Mouse (Mus musculus) ES-Bruce4 (cell line): Measurements from ENCODE around the gene Gm10273. TPM values are rescaled to one million over a fixed set of nuclear protein-coding genes. Genes with fewer than 3 reads are reported as not detected.
"Not testable (repeated sequence)": the region's sequence is repeated elsewhere in the genome, so short reads cannot be mapped to it uniquely, and the experiment has no call there.

Experiments
- H3K27ac ChIP-seq: 2 replicates; pipeline ENCODE4 v1.5.1; 2012; ENCODE audit warnings: low read length, inconsistent platforms; ENCODE audit not compliant: insufficient read depth
- H3K27me3 ChIP-seq: 2 replicates; pipeline ENCODE4 v1.6.1; 2012; ENCODE audit warnings: mild to moderate bottlenecking, low read length, inconsistent platforms; ENCODE audit not compliant: control insufficient read depth, poor library complexity, insufficient read depth, severe bottlenecking
- H3K36me3 ChIP-seq: 2 replicates; pipeline ENCODE4 v1.6.1; 2012; ENCODE audit warnings: inconsistent platforms, mild to moderate bottlenecking, low read length, moderate library complexity; ENCODE audit not compliant: control insufficient read depth, poor library complexity, insufficient read depth, severe bottlenecking
- H3K4me1 ChIP-seq: one replicate; pipeline ENCODE4 v1.8.1; 2011; ENCODE audit warnings: low read length; ENCODE audit not compliant: control insufficient read depth, insufficient read depth
- H3K4me3 ChIP-seq: 2 replicates; pipeline ENCODE4 v1.5.1; 2011; ENCODE audit warnings: low read depth, mild to moderate bottlenecking, low read length
- H3K9ac ChIP-seq: 2 replicates; pipeline ENCODE4 v1.6.1; 2012; ENCODE audit warnings: low read depth, mild to moderate bottlenecking, inconsistent platforms; ENCODE audit not compliant: poor library complexity, severe bottlenecking
- H3K9me3 ChIP-seq: replicated peaks from 2 replicates; pipeline ENCODE4 v1.6.1; 2012; ENCODE audit warnings: mild to moderate bottlenecking, low read length, inconsistent platforms; ENCODE audit not compliant: control insufficient read depth, poor library complexity, insufficient read depth, severe bottlenecking
- CTCF ChIP-seq: IDR thresholded peaks from one replicate; pipeline ENCODE4 v1.8.1; 2011; ENCODE audit warnings: low read depth, low read length
- EP300 ChIP-seq: IDR thresholded peaks from 2 replicates; pipeline ENCODE4 v1.6.1; 2011; ENCODE audit warnings: low read depth, low read length; ENCODE audit not compliant: insufficient read depth
- POLR2A ChIP-seq: IDR thresholded peaks from one replicate; pipeline ENCODE4 v1.8.1; 2011; ENCODE audit warnings: low read length; ENCODE audit not compliant: insufficient read depth
- polyA plus RNA-seq: library from polyadenylated mRNA; stranded (reverse); fragments of >200 nt; gene quantifications from 2 replicates; pipeline ENCODE4 v1.2.4, GENCODE M21; 2011; ENCODE audit warnings: low read depth; ENCODE audit not compliant: missing spikeins, insufficient read depth, insufficient read length

The Gm10273 gene
- polyA plus RNA-seq, 1 experiment = 49.8 TPM

- H3K36me3 ChIP-seq = no peaks in the 10 kb centered on the region
- no peak for TF ChIP-seq EP300
- TF ChIP-seq POLR2A = no peak
- TF ChIP-seq CTCF = no peak
- H3K9ac ChIP-seq = no peak overlapping the region
- H3K9me3 ChIP-seq = no peaks in the 10 kb centered on the region
- peak overlapping the region; percentile 4; the same call in 1 of the 2 replicates for H3K27ac ChIP-seq
- H3K4me1 ChIP-seq = no peaks in the 10 kb centered on the region
- no peaks in the 10 kb centered on the region for H3K27me3 ChIP-seq
- H3K4me3 ChIP-seq = no peak overlapping the region
Measured at GRCm38 (mm10) chr10:59380411-59380821, 15.0 kb upstream of the Gm10273 start.

- H3K27ac ChIP-seq, H3K36me3 ChIP-seq, H3K9me3 ChIP-seq, H3K27me3 ChIP-seq, H3K4me1 ChIP-seq, H3K9ac ChIP-seq, H3K4me3 ChIP-seq: not testable (repeated sequence)
Measured at GRCm38 (mm10) chr10:59381563-59381962, 13.9 kb upstream of the Gm10273 start.

GRCm38 (mm10) chr10:59386951-59387350 lies 8.5 kb upstream of the Gm10273 start:
- Histone ChIP-seq H3K4me1 (no peaks in the 10 kb centered on the region), H3K27me3 (no peaks in the 10 kb centered on the region), H3K4me3 (no peak overlapping the region), H3K36me3 (peaks cover 7% of the 10 kb centered on the region; the same call in 1 of the 2 replicates), H3K9me3 (peaks cover 9% of the 10 kb centered on the region), H3K9ac (no peak overlapping the region), H3K27ac (no peak overlapping the region)
- no peak for TF ChIP-seq EP300
- TF ChIP-seq CTCF = no peak
- TF ChIP-seq POLR2A = no peak

GRCm38 (mm10) chr10:59389652-59390051 lies 5.8 kb upstream of the Gm10273 start:
- peaks cover 7% of the 10 kb centered on the region; the same call in 1 of the 2 replicates for H3K36me3 ChIP-seq
- H3K27ac ChIP-seq = no peak overlapping the region
- peaks cover 9% of the 10 kb centered on the region for H3K9me3 ChIP-seq
- no peak overlapping the region for H3K9ac ChIP-seq
- no peaks in the 10 kb centered on the region for H3K27me3 ChIP-seq
- H3K4me1 ChIP-seq = no peaks in the 10 kb centered on the region
- H3K4me3 ChIP-seq = no peak overlapping the region
- TF ChIP-seq CTCF = no peak
- no peak for TF ChIP-seq EP300
- no peak for TF ChIP-seq POLR2A

DNA sequence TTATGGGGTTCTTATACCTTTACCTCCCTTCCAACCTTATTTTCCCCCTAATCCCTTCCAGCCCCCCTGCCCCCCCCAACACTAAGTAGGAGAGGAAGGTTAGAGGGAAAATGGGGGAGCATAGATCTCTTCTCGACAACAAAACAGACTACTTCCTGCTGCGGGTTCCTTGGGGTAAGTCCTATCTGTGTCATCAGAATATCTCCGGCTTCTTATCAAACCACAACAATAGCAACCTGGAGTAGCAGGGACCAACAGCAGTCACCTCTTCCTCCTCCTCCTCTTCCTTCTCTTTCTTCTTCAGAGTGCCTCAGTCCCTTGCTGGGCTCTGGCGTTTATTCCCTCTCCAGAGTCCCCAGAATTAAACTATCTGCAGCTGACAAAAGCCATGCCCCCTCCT lies 3.5 kb upstream of the Gm10273 start:
- no peak for TF ChIP-seq EP300
- no peak for TF ChIP-seq CTCF
- no peak for TF ChIP-seq POLR2A
- peaks cover 9% of the 10 kb centered on the region for H3K9me3 ChIP-seq
- peaks cover 7% of the 10 kb centered on the region; the same call in 1 of the 2 replicates for H3K36me3 ChIP-seq
- H3K9ac ChIP-seq = no peak overlapping the region
- H3K27me3 ChIP-seq = no peaks in the 10 kb centered on the region
- no peak overlapping the region for H3K4me3 ChIP-seq
- H3K4me1 ChIP-seq = no peaks in the 10 kb centered on the region
- no peak overlapping the region for H3K27ac ChIP-seq

DNA sequence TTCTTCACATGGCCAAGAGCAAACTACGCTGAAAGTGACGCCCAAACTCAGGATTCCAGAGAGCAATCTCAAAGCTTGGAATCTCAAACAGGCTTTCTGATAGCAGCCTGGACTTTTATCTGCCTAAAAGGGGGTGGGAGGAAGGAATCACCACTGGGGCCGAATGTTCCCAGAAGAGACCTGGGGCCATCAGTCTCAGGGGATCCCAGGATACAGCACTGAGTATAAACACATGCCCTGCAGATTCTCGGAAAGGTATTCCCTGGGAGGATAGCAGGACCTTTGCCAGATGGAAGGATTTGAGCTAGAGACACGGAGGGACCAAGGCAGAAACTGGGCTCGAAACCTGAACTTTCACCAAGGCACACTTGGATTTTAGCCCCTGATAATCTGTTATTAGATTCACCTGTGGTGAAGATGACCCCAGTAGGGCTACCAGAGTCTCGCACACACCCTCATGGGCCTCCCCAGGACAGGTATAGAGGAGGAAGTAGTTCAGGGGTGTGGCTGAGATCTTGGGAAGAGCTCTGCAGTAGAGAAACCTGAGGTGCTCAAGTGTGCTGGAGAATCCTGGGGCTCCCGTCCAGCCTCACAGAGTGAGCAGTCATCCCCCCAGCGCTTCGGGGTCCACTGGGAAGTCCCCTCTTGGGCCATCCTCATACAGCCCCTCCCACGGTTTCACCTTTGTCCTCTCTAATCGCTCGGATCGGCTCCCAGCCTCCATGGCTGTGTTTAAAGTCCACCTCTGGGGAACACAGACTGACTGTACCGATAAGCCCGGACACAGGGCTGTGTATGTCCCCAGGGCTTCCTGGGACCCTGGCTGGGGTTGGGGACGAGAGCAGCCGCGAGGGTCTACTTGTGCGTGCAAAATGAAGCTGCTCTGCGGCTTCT lies 7.7 kb downstream of the Gm10273 start, which contains the start of gene Pla2g12b:
Gene Pla2g12b (plus strand): TSS at position 762 of the 894 bp plus-strand sequence.
- no peak for TF ChIP-seq CTCF
- TF ChIP-seq EP300 = no peak
- TF ChIP-seq POLR2A = no peak
- H3K4me3 ChIP-seq = no peak within 1 kb of the TSS
- peaks cover 6% of the 10 kb centered on the region for H3K4me1 ChIP-seq
- H3K36me3 ChIP-seq = no peaks in the 10 kb centered on the region
- no peak within 1 kb of the TSS for H3K27ac ChIP-seq
- H3K9me3 ChIP-seq = no peaks in the 10 kb centered on the region
- H3K9ac ChIP-seq = no peak within 1 kb of the TSS
- no peaks in the 10 kb centered on the region; the same call in 1 of the 2 replicates for H3K27me3 ChIP-seq
